Mouse (Mus musculus) macrophage (primary cell): ENCODE measurements at regions not wholly inside any gene's neighbourhood (a gene's known extent, or its start where the extent isn't known, plus 50 kb on each side); places are given as distances from the start of the nearest gene placed in this dataset.

Source experiments
- H3K27ac ChIP-seq: fragments of 350-480 bp; formaldehyde crosslinking; 2 replicates; pipeline ENCODE4 v1.9.0; 2021
- H3K36me3 ChIP-seq: fragments of 350-480 bp; formaldehyde crosslinking; 2 replicates; pipeline ENCODE4 v1.9.0; 2021; ENCODE audit errors: inconsistent target
- H3K4me3 ChIP-seq: fragments of 350-480 bp; formaldehyde crosslinking; 2 replicates; pipeline ENCODE4 v1.9.0; 2021; ENCODE audit errors: inconsistent target
- H3K79me2 ChIP-seq: fragments of 350-480 bp; formaldehyde crosslinking; 2 replicates; pipeline ENCODE4 v1.9.0; 2021; ENCODE audit errors: inconsistent target
- WGBS: methylation state at CpG from one replicate; pipeline ENCODE4 v1.1.7; 2026; ENCODE audit warnings: inconsistent platforms; ENCODE audit not compliant: missing documents; 5-methylcytosine and 5-hydroxymethylcytosine counted together

- 76% methylated on average over 3 of the region's 3 CpGs for WGBS
- Histone ChIP-seq H3K79me2 (no peaks in the 10 kb centered on the region), H3K27ac (no peak overlapping the region)
Measured at GRCm38 (mm10) chr12:80028301-80028700, 84.5 kb downstream of the Zfp36l1 start.

GRCm38 (mm10) chr12:80023107-80024078 is 89.4 kb downstream of the Zfp36l1 start:
- 53% methylated on average over 13 of the region's 18 CpGs for WGBS
- Histone ChIP-seq H3K27ac (no peak overlapping the region), H3K36me3 (no peaks in the 10 kb centered on the region), H3K4me3 (no peak overlapping the region), H3K79me2 (no peaks in the 10 kb centered on the region)

More at GRCm38 (mm10) chr12:80028301-80028700, 84.5 kb downstream of the Zfp36l1 start:
- Histone ChIP-seq H3K4me3 (no peak overlapping the region), H3K36me3 (no peaks in the 10 kb centered on the region)

GRCm38 (mm10) chr12:80022181-80023106 is 90.4 kb downstream of the Zfp36l1 start:
- Histone ChIP-seq H3K27ac (no peak overlapping the region), H3K36me3 (no peaks in the 10 kb centered on the region), H3K4me3 (no peak overlapping the region), H3K79me2 (no peaks in the 10 kb centered on the region)
- 53% methylated on average over 14 of the region's 18 CpGs for WGBS

GRCm38 (mm10) chr12:80021030-80021473 is 91.8 kb downstream of the Zfp36l1 start:
- 84% methylated on average over 5 of the region's 6 CpGs for WGBS
- H3K79me2 ChIP-seq: no peaks in the 10 kb centered on the region
- H3K36me3 ChIP-seq: no peaks in the 10 kb centered on the region
- H3K27ac ChIP-seq: no peak overlapping the region
- H3K4me3 ChIP-seq: no peak overlapping the region

GRCm38 (mm10) chr12:80018086-80018485 is 94.7 kb downstream of the Zfp36l1 start:
- H3K79me2 ChIP-seq: no peaks in the 10 kb centered on the region
- no peak overlapping the region for H3K27ac ChIP-seq
- no peaks in the 10 kb centered on the region for H3K36me3 ChIP-seq
- 92% methylated on average over 8 of the region's 8 CpGs for WGBS
- no peak overlapping the region for H3K4me3 ChIP-seq

GRCm38 (mm10) chr12:80017376-80017929 is 95.4 kb downstream of the Zfp36l1 start:
- Histone ChIP-seq H3K4me3 (no peak overlapping the region), H3K36me3 (no peaks in the 10 kb centered on the region), H3K27ac (no peak overlapping the region), H3K79me2 (no peaks in the 10 kb centered on the region)
- WGBS: 92% methylated on average over 8 of the region's 8 CpGs

- H3K36me3 ChIP-seq: no peaks in the 10 kb centered on the region
- no peak overlapping the region for H3K27ac ChIP-seq
- H3K4me3 ChIP-seq: no peak overlapping the region
- no peaks in the 10 kb centered on the region for H3K79me2 ChIP-seq
- 100% methylated on average over 1 of the region's 1 CpGs for WGBS
Measured at GRCm38 (mm10) chr12:80015938-80016337, 96.9 kb downstream of the Zfp36l1 start.

GRCm38 (mm10) chr12:80014598-80014983 is 98.2 kb downstream of the Zfp36l1 start:
- Histone ChIP-seq H3K4me3 (no peak overlapping the region), H3K36me3 (no peaks in the 10 kb centered on the region), H3K27ac (peak overlapping the region; percentile 98), H3K79me2 (no peaks in the 10 kb centered on the region)
- 19% methylated on average over 7 of the region's 7 CpGs for WGBS

- WGBS: 5% methylated on average over 11 of the region's 14 CpGs
- Histone ChIP-seq H3K79me2 (no peaks in the 10 kb centered on the region), H3K4me3 (peak overlapping the region; percentile 9; the same call in 1 of the 2 replicates), H3K27ac (peak overlapping the region; percentile 98), H3K36me3 (no peaks in the 10 kb centered on the region)
Measured at GRCm38 (mm10) chr12:80013904-80014597, 98.8 kb downstream of the Zfp36l1 start.

GRCm38 (mm10) chr12:80013577-80013903 is 99.3 kb downstream of the Zfp36l1 start:
- 36% methylated on average over 6 of the region's 6 CpGs for WGBS
- H3K4me3 ChIP-seq: no peak overlapping the region
- peak overlapping the region; percentile 98 for H3K27ac ChIP-seq

GRCm38 (mm10) chr12:80011916-80012315 is 100.9 kb downstream of the Zfp36l1 start:
- Histone ChIP-seq H3K79me2 (no peaks in the 10 kb centered on the region), H3K27ac (no peak overlapping the region), H3K36me3 (no peaks in the 10 kb centered on the region), H3K4me3 (no peak overlapping the region)
- WGBS: 92% methylated on average over 6 of the region's 6 CpGs

More at GRCm38 (mm10) chr12:80013577-80013903, 99.3 kb downstream of the Zfp36l1 start:
- Histone ChIP-seq H3K36me3 (no peaks in the 10 kb centered on the region), H3K79me2 (no peaks in the 10 kb centered on the region)

- peak overlapping the region; percentile 55; the same call in 1 of the 2 replicates for H3K27ac ChIP-seq
- H3K4me3 ChIP-seq: no peak overlapping the region
- H3K36me3 ChIP-seq: no peaks in the 10 kb centered on the region
- 44% methylated on average over 1 of the region's 1 CpGs for WGBS
- H3K79me2 ChIP-seq: no peaks in the 10 kb centered on the region
Measured at GRCm38 (mm10) chr12:80010947-80011346, 101.9 kb downstream of the Zfp36l1 start.

- 74% methylated on average over 2 of the region's 2 CpGs for WGBS
- peak overlapping the region; percentile 55 for H3K27ac ChIP-seq
- H3K79me2 ChIP-seq: no peaks in the 10 kb centered on the region
- H3K4me3 ChIP-seq: no peak overlapping the region
- H3K36me3 ChIP-seq: no peaks in the 10 kb centered on the region
Measured at GRCm38 (mm10) chr12:80010220-80010619, 102.6 kb downstream of the Zfp36l1 start.

GRCm38 (mm10) chr12:80007849-80008248 is 105.0 kb downstream of the Zfp36l1 start:
- H3K36me3 ChIP-seq: no peaks in the 10 kb centered on the region
- WGBS: 88% methylated on average over 7 of the region's 7 CpGs
- no peak overlapping the region for H3K27ac ChIP-seq
- H3K79me2 ChIP-seq: no peaks in the 10 kb centered on the region
- no peak overlapping the region for H3K4me3 ChIP-seq
